Mouse (Mus musculus): Measurements from ENCODE around the gene Hmgcl.

The Hmgcl gene

GRCm38 (mm10) chr4:135985769-135986168 lies 39.5 kb downstream of the Hmgcl start:
- no peak for DNase-seq (ENCODE audit: low spot score in 2 of 2)

DNA sequence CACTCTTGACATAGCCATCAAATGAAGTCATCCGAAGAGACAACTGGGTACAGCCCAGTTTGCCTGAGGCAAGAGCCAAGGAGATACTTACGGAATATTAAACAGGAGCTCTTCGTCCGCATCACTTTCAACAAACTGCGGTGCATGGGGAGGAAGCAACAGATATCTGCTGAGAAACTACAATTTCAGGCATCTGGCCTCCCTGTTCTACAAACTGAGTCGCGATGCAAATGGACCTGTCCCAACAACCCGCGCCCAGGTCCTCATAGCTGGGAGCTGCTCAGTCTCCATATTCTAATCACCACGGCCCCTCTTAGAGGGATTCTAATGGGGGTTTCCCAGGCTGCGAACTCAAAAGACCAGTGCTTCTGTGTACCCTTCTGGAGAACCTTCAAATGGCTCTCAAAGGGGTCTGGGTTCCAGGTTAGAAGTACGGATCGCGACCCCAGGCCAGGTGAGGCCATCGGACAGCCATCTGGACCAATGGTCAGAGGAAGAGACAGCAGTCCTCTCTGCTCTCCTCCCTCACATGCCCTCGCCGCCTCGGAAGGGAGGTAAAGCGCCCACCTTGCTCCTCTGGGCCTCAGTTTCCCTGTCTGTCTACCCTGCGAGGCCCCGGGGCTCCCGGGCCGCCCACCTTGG lies 40.2 kb downstream of the Hmgcl start:
- no peak for DNase-seq (ENCODE audit: low spot score in 2 of 2)

DNA sequence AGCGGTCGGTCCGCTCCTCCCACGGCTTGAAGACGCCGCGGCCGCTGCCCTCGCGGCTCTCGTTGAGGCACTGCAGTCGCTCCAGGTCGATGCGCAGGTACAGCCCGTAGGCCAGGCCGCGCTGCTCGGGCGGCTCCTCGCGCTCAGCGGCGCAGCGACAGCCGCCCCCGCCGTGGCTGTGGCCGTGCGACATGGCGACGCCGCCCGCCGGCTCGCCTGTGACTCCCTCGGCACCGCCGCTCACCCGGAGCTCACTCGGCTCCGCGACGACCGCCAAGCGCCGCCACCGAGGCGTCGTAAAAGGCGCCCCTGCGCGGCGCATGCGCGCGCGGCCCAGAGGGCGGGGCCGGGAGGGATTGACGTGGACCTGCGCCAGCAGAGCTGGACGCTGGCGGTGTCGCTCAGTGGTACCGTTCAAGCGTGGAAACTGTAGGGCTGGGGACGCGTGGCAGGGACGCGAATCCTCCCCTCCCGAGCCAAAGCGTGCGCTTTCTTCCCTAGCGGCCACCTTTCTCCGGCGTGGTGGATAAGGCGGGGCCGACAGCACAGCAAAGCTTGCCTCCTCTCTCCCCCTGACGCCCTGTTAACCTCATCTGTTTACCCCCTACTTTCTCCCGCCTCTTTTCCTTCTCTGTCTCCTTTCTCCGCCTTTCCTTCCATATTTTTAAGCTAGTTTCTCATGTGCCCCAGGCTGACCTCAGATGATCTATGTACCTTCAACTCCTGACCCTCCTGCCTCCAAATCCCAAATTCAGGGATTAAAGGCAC lies 40.9 kb downstream of the Hmgcl start, which contains the start of gene Pithd1:
Pithd1 (minus strand) TSS at position 322 of the 768 bp plus-strand sequence.
- peak; percentile 91 to 95 for DNase-seq (ENCODE audit: low spot score in 2 of 2)

DNA sequence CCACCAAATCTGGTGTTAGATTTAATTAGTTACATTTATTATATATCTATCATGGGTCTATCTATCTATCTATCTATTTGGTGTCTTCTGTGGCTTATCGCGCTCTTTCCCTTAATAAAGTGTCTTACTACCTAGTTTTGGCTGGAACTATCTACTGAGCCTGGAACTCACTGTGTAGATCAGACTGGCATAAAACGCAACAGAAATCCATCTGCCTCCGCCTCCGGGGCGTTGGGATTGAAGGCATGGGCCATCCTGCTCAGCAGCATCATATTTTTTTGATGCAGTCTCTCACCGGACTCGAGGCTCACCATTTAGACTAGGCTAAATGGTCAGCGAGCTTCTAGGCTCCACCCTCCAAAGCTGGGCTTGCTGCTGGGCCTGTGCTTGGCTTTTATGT lies 41.5 kb downstream of the Hmgcl start:
- no peak for DNase-seq (ENCODE audit: low spot score in 2 of 2)

- DNase-seq (ENCODE audit: low spot score in 2 of 2): no peak
Measured at GRCm38 (mm10) chr4:135993941-135994340, 47.7 kb downstream of the Hmgcl start.

- DNase-seq (ENCODE audit: low spot score in 2 of 2): no peak
Measured at GRCm38 (mm10) chr4:135995118-135995517, 48.9 kb downstream of the Hmgcl start.

- DNase-seq (ENCODE audit: low spot score in 2 of 2): no peak
Measured at GRCm38 (mm10) chr4:136004107-136004675, 57.9 kb downstream of the Hmgcl start.

DNA sequence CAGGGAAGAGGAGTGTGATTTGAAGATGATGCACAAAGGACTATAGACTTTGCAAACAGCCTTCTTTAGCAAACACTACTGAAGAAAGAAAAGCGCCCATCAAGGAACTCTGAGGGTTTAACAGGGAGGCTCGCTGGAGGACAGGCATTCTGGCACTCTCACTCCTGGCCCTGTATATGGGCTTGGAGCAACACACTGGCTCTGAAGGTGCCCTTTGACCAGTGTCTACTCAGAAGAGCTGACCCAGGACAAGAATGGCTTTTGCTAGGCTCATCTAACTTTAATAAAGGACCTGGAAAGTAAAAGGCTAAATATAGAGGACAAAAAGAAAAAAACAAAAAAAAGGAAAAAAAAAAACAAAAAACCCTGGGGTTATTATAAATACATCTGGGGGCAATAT lies 58.7 kb downstream of the Hmgcl start:
- DNase-seq (ENCODE audit: low spot score in 2 of 2): no peak

GRCm38 (mm10) chr4:136006821-136007220 lies 60.6 kb downstream of the Hmgcl start:
- DNase-seq (ENCODE audit: low spot score in 2 of 2): no peak

DNA sequence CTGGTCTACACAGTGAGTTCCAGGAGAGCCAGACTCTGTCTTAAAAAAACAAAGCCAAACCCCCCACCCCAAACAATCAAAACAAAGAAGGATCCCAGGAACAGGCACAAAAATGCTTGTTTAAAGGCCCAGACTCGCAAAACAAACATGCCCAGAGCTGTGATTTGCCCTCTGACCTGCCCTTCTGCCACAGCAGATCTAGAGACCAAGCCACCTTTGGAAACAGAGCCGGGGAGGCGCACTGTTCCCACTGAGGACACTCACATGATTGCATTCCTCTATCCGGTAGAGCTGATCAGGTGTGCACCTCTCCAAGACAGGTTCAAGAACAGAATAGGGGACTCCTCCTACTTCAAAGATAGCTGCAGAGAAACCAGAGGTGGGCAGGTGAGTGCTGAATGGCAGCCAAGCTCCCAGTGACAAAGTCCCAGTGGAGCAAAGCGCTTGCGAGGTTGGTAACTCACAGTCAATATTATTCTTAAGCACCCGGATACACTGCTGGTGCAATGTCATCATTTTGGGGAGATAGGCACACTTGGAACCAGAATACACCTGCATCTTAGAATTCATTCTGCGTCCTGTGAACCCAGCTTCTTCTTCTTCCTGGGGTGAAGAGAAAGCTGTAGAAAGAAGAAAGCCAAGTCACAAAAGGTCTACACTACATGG lies 62.7 kb downstream of the Hmgcl start:
- no peak for DNase-seq (ENCODE audit: low spot score in 2 of 2)

DNA sequence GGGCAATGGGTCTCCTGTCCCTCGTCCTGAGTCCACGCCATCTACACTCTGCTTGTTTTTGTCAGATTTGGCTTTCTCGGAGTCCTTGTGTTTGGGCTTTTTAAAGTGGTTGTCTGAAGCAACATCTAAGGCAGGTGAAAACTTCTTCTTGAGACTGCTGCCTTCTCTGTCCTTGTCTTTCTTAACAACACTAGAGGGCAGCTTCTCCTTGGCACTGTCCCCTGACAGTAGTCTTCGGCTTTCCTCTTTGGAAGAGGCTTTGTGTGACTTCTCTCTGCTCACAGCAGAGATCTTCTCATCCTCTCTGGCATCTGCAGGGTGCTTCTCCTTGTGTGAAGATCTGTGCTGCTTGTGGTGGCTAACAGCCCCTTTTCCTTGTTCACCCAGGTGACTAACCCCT lies 64.3 kb downstream of the Hmgcl start:
- DNase-seq (ENCODE audit: low spot score in 2 of 2): no peak

Measured in frontal cortex, postnatal 36 days (tissue).